Mouse (Mus musculus) ES-E14 (cell line): ENCODE data around the gene Irf5. TPM values are rescaled to one million over a fixed set of nuclear protein-coding genes. Genes with fewer than 3 reads are reported as not detected.
A peak's percentile ranks its signal among the peaks of the same experiment; 100 is the strongest.

ENCODE experiments used
- DNase-seq: peaks from one replicate; pipeline ENCODE4 v3.0.0-alpha.2; 2013; ENCODE audit warnings: low read depth, low spot score
- H3K27ac ChIP-seq: 2 replicates; pipeline ENCODE4 v1.5.1; 2012; ENCODE audit warnings: low read depth, mild to moderate bottlenecking, low read length, moderate library complexity, mixed read lengths; ENCODE audit not compliant: poor library complexity, insufficient read depth, severe bottlenecking
- H3K36me3 ChIP-seq: 2 replicates; pipeline ENCODE4 v1.6.1; 2012; ENCODE audit warnings: mild to moderate bottlenecking, low read length, moderate library complexity, mixed read lengths; ENCODE audit not compliant: control insufficient read depth, poor library complexity, insufficient read depth, severe bottlenecking
- H3K4me1 ChIP-seq, 2 experiments: fragments of 150-350 bp in 1 of 2; sonication (generic) in 1 of 2; 2 replicates each; pipeline ENCODE4 v1.6.1; 2012; ENCODE audit warnings: low read length in 2 of 2, mild to moderate bottlenecking in 1 of 2, mixed read lengths in 1 of 2; ENCODE audit not compliant: control insufficient read depth in 2 of 2, insufficient read depth in 2 of 2, poor library complexity in 1 of 2
- H3K4me3 ChIP-seq, 2 experiments: fragments of 150-350 bp in 1 of 2; sonication (generic) in 1 of 2; 2 replicates each; pipeline ENCODE4 v1.5.1; 2012; ENCODE audit warnings: low read length in 2 of 2, low read depth in 1 of 2, mild to moderate bottlenecking in 1 of 2, mixed read lengths in 1 of 2; ENCODE audit not compliant: insufficient read depth in 1 of 2, poor library complexity in 1 of 2, severe bottlenecking in 1 of 2
- H3K9ac ChIP-seq: 2 replicates; pipeline ENCODE4 v1.6.1; 2012; ENCODE audit warnings: low read depth, mild to moderate bottlenecking, low read length, mixed read lengths; ENCODE audit not compliant: poor library complexity, insufficient read depth, severe bottlenecking
- H3K9me3 ChIP-seq: fragments of 150-350 bp; sonication (generic); 2 replicates; pipeline ENCODE4 v1.6.1; 2012; ENCODE audit warnings: low read depth, mild to moderate bottlenecking, low read length; ENCODE audit not compliant: control insufficient read depth, insufficient read depth
- CHD2 ChIP-seq: IDR thresholded peaks from 2 replicates; pipeline ENCODE4 v1.6.1; 2014; ENCODE audit warnings: mild to moderate bottlenecking, low read depth, low read length, inconsistent platforms
- HCFC1 ChIP-seq: IDR thresholded peaks from 2 replicates; pipeline ENCODE4 v1.6.1; 2012; ENCODE audit warnings: low read length, inconsistent platforms, borderline replicate concordance; ENCODE audit not compliant: insufficient read depth
- MAFK ChIP-seq: IDR thresholded peaks from 2 replicates; pipeline ENCODE4 v1.6.1; 2014; ENCODE audit warnings: mild to moderate bottlenecking, low read depth, low read length, inconsistent platforms; ENCODE audit not compliant: insufficient read depth
- ZC3H11A ChIP-seq: IDR thresholded peaks from 2 replicates; pipeline ENCODE4 v1.6.1; 2012; ENCODE audit warnings: low read depth, mild to moderate bottlenecking, inconsistent platforms, low read length, borderline replicate concordance
- ZNF384 ChIP-seq: IDR thresholded peaks from 2 replicates; pipeline ENCODE4 v1.6.1; 2012; ENCODE audit warnings: low read depth, low read length, inconsistent platforms
- in situ Hi-C, 2 experiments: fragments of 600-800 bp; cut with MboI; formaldehyde crosslinking; loops; one replicate each; pipeline ENCODE4 v1.15.1; 2025; ENCODE audit warnings: low sequenced_read_pairs in 2 of 2, inconsistent platforms in 1 of 2; ENCODE audit not compliant: unreplicated experiment in 2 of 2
- total RNA-seq: library from RNA; depleted of rRNA; stranded (reverse); fragments of 300-350 nt; gene quantifications from 2 replicates; pipeline ENCODE4 v1.2.3, GENCODE M21; 2012

The Irf5 gene
- total RNA-seq, 1 experiment: 3.7 TPM

- H3K9ac ChIP-seq: no peak overlapping the region
- no peaks in the 10 kb centered on the region for H3K36me3 ChIP-seq
- DNase-seq: no peak
- H3K4me1 ChIP-seq: no peaks in the 10 kb centered on the region; a peak in 1 of 4 replicates
- H3K4me3 ChIP-seq: no peak overlapping the region
- TF ChIP-seq ZC3H11A (no peak), ZNF384 (no peak), HCFC1 (no peak), MAFK (no peak), CHD2 (no peak)
- no peak overlapping the region for H3K27ac ChIP-seq
- H3K9me3 ChIP-seq: no peaks in the 10 kb centered on the region
- in situ Hi-C loops: no loop called here
Measured at GRCm38 (mm10) chr6:29501599-29501998, 24.8 kb upstream of the Irf5 start.

GRCm38 (mm10) chr6:29505493-29505892 is 20.9 kb upstream of the Irf5 start:
- no peak for DNase-seq
- in situ Hi-C loops: no loop called here
- H3K4me1 ChIP-seq: peaks cover 2 to 6% of the 10 kb centered on the region in 2 experiments; a peak in 2 of 4 replicates

GRCm38 (mm10) chr6:29506834-29507233 is 19.6 kb upstream of the Irf5 start:
- Histone ChIP-seq H3K4me1 (peaks cover 2 to 6% of the 10 kb centered on the region in 2 experiments; a peak in 2 of 4 replicates), H3K9me3 (no peaks in the 10 kb centered on the region), H3K27ac (no peak overlapping the region), H3K36me3 (no peaks in the 10 kb centered on the region), H3K4me3 (peak overlapping the region in 1 of 2 experiments; percentile 79; a peak in 2 of 4 replicates), H3K9ac (no peak overlapping the region)
- DNase-seq: no peak
- in situ Hi-C loops: no loop called here
- no peak for TF ChIP-seq MAFK
- TF ChIP-seq CHD2: no peak
- TF ChIP-seq ZC3H11A: no peak
- no peak for TF ChIP-seq HCFC1

More at GRCm38 (mm10) chr6:29505493-29505892, 20.9 kb upstream of the Irf5 start:
- Histone ChIP-seq H3K9ac (no peak overlapping the region), H3K4me3 (no peak overlapping the region), H3K36me3 (no peaks in the 10 kb centered on the region), H3K27ac (no peak overlapping the region), H3K9me3 (no peaks in the 10 kb centered on the region)
- TF ChIP-seq CHD2 (no peak), ZNF384 (no peak), MAFK (no peak), HCFC1 (no peak), ZC3H11A (no peak)

GRCm38 (mm10) chr6:29507447-29508309 is 18.7 kb upstream of the Irf5 start, which contains the start of gene Kcp:
Kcp (minus strand) TSS chr6:29507952.
- in situ Hi-C loops: no loop called here
- Histone ChIP-seq H3K36me3 (no peaks in the 10 kb centered on the region), H3K4me3 (peak within 1 kb of the TSS; percentile 62 to 79), H3K9ac (peak within 1 kb of the TSS; percentile 57), H3K4me1 (peaks cover 2 to 6% of the 10 kb centered on the region in 2 experiments; a peak in 2 of 4 replicates), H3K27ac (no peak within 1 kb of the TSS), H3K9me3 (no peaks in the 10 kb centered on the region)
- DNase-seq: no peak
- TF ChIP-seq MAFK: no peak
- TF ChIP-seq HCFC1: no peak
- no peak for TF ChIP-seq CHD2
- no peak for TF ChIP-seq ZC3H11A
- no peak for TF ChIP-seq ZNF384
